Mouse (Mus musculus) erythroblast, adult 5-6 weeks (primary cell): ENCODE measurements around the gene Chuk. TPM values are rescaled to one million over a fixed set of nuclear protein-coding genes. Genes with fewer than 3 reads are reported as not detected.

Source experiments
- ATAC-seq: replicated peaks from 2 replicates; pipeline ENCODE4 v1.8.0; 2016; ENCODE audit warnings: moderate number of reproducible peaks, mild to moderate bottlenecking, moderate TSS enrichment, inconsistent platforms; ENCODE audit not compliant: poor library complexity, low FRiP score, severe bottlenecking
- total RNA-seq, 2 experiments: library from RNA; stranded (forward) in 1 of 2; stranded (reverse) in 1 of 2; fragments of 150-400 nt in 1 of 2; fragments of 200-764, 138-1000 nt in 1 of 2; gene quantifications; 2 replicates each; pipeline versions ENCODE4 v1.2.3 to v1.2.4; 2015 to 2017; ENCODE audit warnings: low replicate concordance in 2 of 2

The Chuk gene
- total RNA-seq, 2 experiments from 2014 or later, result 19.0 to 46.2 TPM

GRCm38 (mm10) chr19:44050388-44050787 is 56.9 kb downstream of the Chuk start:
- ATAC-seq, result no peak

- no peak for ATAC-seq
Observed at GRCm38 (mm10) chr19:44049282-44049681, 58.0 kb downstream of the Chuk start.

- ATAC-seq, result no peak
Observed at GRCm38 (mm10) chr19:44045847-44046246, 61.4 kb downstream of the Chuk start.

GRCm38 (mm10) chr19:44042121-44042520 is 65.2 kb downstream of the Chuk start:
- ATAC-seq, result no peak

- no peak for ATAC-seq
Observed at GRCm38 (mm10) chr19:44033396-44033795, 73.9 kb downstream of the Chuk start.

GRCm38 (mm10) chr19:44032046-44032744 is 75.1 kb downstream of the Chuk start:
- ATAC-seq, result no peak

GRCm38 (mm10) chr19:44030024-44030423 is 77.3 kb downstream of the Chuk start:
- no peak for ATAC-seq

GRCm38 (mm10) chr19:44028972-44029371 is 78.3 kb downstream of the Chuk start, which contains the start of gene Cyp2c23:
TSS of gene Cyp2c23 (minus strand) at chr19:44029208.
- no peak for ATAC-seq

GRCm38 (mm10) chr19:44026956-44027530 is 80.2 kb downstream of the Chuk start:
- ATAC-seq, result no peak

GRCm38 (mm10) chr19:44024921-44025585 is 82.2 kb downstream of the Chuk start:
- ATAC-seq, result no peak

Other genes starting within 250 kb of the Chuk start
- 1.3 and 3.7 TPM in 2 replicates for gene Dnmbp, start 167.3 kb downstream of the Chuk start, total RNA-seq (2015; ENCODE audit: low replicate concordance)
- gene Dnmbp, start 167.3 kb downstream of the Chuk start, total RNA-seq (2017; ENCODE audit: low replicate concordance), result 1.4 and 2.0 TPM in 2 replicates
- not detected in 2 replicates for gene Cpn1, start 120.9 kb downstream of the Chuk start, total RNA-seq (2015; ENCODE audit: low replicate concordance)
- gene Cpn1, start 120.9 kb downstream of the Chuk start, total RNA-seq (2017; ENCODE audit: low replicate concordance), result not detected in 2 replicates
- not detected in 2 replicates for gene Cyp2c23, start 78.3 kb downstream of the Chuk start, total RNA-seq (2015; ENCODE audit: low replicate concordance)
- gene Cyp2c23, start 78.3 kb downstream of the Chuk start, total RNA-seq (2017; ENCODE audit: low replicate concordance), result not detected in 2 replicates
- 10.0 and 16.1 TPM in 2 replicates for gene Erlin1, start 37.7 kb downstream of the Chuk start, total RNA-seq (2015; ENCODE audit: low replicate concordance)
- 7.5 and 8.9 TPM in 2 replicates for gene Erlin1, start 37.7 kb downstream of the Chuk start, total RNA-seq (2017; ENCODE audit: low replicate concordance)
- 16.7 and 22.1 TPM in 2 replicates for gene Cwf19l1, start 28.4 kb upstream of the Chuk start, total RNA-seq (2015; ENCODE audit: low replicate concordance)
- gene Cwf19l1, start 28.4 kb upstream of the Chuk start, total RNA-seq (2017; ENCODE audit: low replicate concordance), result 4.3 and 8.2 TPM in 2 replicates
- gene Bloc1s2, start 39.0 kb upstream of the Chuk start, total RNA-seq (2015; ENCODE audit: low replicate concordance), result 20.1 and 37.1 TPM in 2 replicates
- 13.1 and 13.9 TPM in 2 replicates for gene Bloc1s2, start 39.0 kb upstream of the Chuk start, total RNA-seq (2017; ENCODE audit: low replicate concordance)
- gene Pkd2l1, start 85.0 kb upstream of the Chuk start, total RNA-seq (2015; ENCODE audit: low replicate concordance), result not detected in 2 replicates
- not detected in 2 replicates for gene Pkd2l1, start 85.0 kb upstream of the Chuk start, total RNA-seq (2017; ENCODE audit: low replicate concordance)
- not detected in 2 replicates for gene Scd3, start 95.8 kb upstream of the Chuk start, total RNA-seq (2015; ENCODE audit: low replicate concordance)
- not detected in 2 replicates for gene Scd3, start 95.8 kb upstream of the Chuk start, total RNA-seq (2017; ENCODE audit: low replicate concordance)
- 11.3 and 16.7 TPM in 2 replicates for gene Scd2, start 186.2 kb upstream of the Chuk start, total RNA-seq (2015; ENCODE audit: low replicate concordance)
- gene Scd2, start 186.2 kb upstream of the Chuk start, total RNA-seq (2017; ENCODE audit: low replicate concordance), result 17.3 and 20.9 TPM in 2 replicates
- gene Scd4, start 225.6 kb upstream of the Chuk start, total RNA-seq (2015; ENCODE audit: low replicate concordance), result 0.38 TPM in 1 of 2 replicates, not detected in the other
- not detected in 2 replicates for gene Scd4, start 225.6 kb upstream of the Chuk start, total RNA-seq (2017; ENCODE audit: low replicate concordance)